Mouse (Mus musculus) hindbrain, embryonic 11.5 days (tissue): ENCODE results near the gene Dlg4. TPM values are rescaled to one million over a fixed set of nuclear protein-coding genes. Genes with fewer than 3 reads are reported as not detected.

Source experiments
- ATAC-seq: fragments of 200-750 bp; cut with Nextera tagmentation; 2 replicates; pipeline ENCODE4 v1.8.0; 2017; ENCODE audit warnings: mild to moderate bottlenecking, moderate TSS enrichment, moderate library complexity; ENCODE audit not compliant: low FRiP score
- DNase-seq: peaks from one replicate; pipeline ENCODE4 v3.0.0-alpha.2; 2015; ENCODE audit warnings: low spot score
- H3K27ac ChIP-seq: fragments of 300-500 bp; sonication (generic); 2 replicates; pipeline ENCODE4 v1.5.1; 2014; ENCODE audit warnings: mild to moderate bottlenecking, low read depth, low read length
- H3K27me3 ChIP-seq: fragments of 300-500 bp; sonication (generic); 2 replicates; pipeline ENCODE4 v1.6.1; 2014; ENCODE audit warnings: mild to moderate bottlenecking, low read length, moderate library complexity, mixed read lengths; ENCODE audit not compliant: control insufficient read depth, insufficient read depth
- H3K36me3 ChIP-seq: fragments of 300-500 bp; sonication (generic); 2 replicates; pipeline ENCODE4 v1.6.1; 2014; ENCODE audit warnings: mild to moderate bottlenecking, low read length, moderate library complexity, mixed read lengths; ENCODE audit not compliant: control insufficient read depth, insufficient read depth
- H3K4me1 ChIP-seq: fragments of 300-500 bp; sonication (generic); replicated peaks from 2 replicates; pipeline ENCODE4 v1.6.1; 2014; ENCODE audit warnings: low read length, mixed read lengths; ENCODE audit not compliant: control insufficient read depth, insufficient read depth
- H3K4me2 ChIP-seq: fragments of 300-500 bp; sonication (generic); replicated peaks from 2 replicates; pipeline ENCODE4 v1.6.1; 2014; ENCODE audit warnings: mild to moderate bottlenecking, low read depth, low read length
- H3K4me3 ChIP-seq: fragments of 300-500 bp; sonication (generic); 2 replicates; pipeline ENCODE4 v1.5.1; 2014; ENCODE audit warnings: low read depth, low read length
- H3K9ac ChIP-seq: fragments of 300-500 bp; sonication (generic); 2 replicates; pipeline ENCODE4 v1.6.1; 2014; ENCODE audit warnings: low read depth, low read length
- H3K9me3 ChIP-seq: fragments of 300-500 bp; sonication (generic); 2 replicates; pipeline ENCODE4 v1.6.1; 2016; ENCODE audit warnings: low read length; ENCODE audit not compliant: control insufficient read depth
- WGBS: fragments of 180-500 bp; shearing (Covaris S2); extraction: QIAGEN DNeasy Blood & Tissue Kit; methylation state at CpG from one replicate; pipeline ENCODE4 v1.1.7; 2014; 5-methylcytosine and 5-hydroxymethylcytosine counted together
- polyA plus RNA-seq: library from polyadenylated mRNA; unstranded; fragments of >200 nt; fragmentation: Nextera tagmentation; extraction: Ambion mirVana; gene quantifications from 2 replicates; pipeline ENCODE4 v1.2.1, GENCODE M21; 2014

The Dlg4 gene
- polyA plus RNA-seq, 1 experiment from 2014 or later, result 18.7 TPM

DNA sequence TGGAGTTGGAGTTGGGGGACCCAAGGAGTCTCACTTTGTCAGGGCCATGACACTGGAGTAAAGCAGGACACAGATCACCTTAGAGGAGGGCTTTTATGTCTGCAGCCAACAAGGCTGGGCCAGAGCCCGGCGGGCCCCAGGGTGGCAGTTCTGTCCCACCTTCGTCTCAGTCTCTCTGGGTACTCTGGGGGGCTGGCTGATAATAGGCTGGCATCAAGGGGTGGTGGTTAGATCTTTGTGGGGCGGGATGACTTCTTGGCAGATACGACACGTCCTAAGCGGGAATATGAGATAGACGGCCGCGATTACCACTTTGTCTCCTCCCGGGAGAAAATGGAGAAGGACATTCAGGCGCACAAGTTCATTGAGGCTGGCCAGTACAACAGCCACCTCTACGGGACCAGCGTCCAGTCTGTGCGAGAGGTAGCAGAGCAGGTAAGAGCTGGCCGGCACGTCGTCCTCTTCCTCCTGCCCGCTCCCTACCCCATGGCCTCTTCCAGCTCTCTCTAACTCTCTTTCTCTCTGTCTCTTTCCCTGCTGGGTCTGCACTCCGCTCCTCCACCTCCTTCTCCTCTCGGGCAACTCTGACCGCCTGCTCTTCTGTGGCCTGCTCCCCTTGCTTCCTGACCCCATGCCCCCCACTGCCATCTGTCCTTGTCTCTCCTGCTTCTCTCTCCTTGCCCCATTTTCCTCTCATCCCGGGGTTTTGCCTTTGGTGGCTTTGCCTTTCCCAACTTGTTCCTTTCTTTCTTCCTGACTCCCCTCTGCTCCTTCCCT is 25.8 kb downstream of the Dlg4 start:
- WGBS, result 91% methylated on average over 22 of the region's 23 CpGs
- ATAC-seq, result no peak
- Histone ChIP-seq H3K4me1 (no peaks in the 10 kb centered on the region), H3K4me3 (no peak overlapping the region), H3K9me3 (no peaks in the 10 kb centered on the region), H3K27me3 (no peaks in the 10 kb centered on the region), H3K4me2 (no peak overlapping the region), H3K9ac (no peak overlapping the region), H3K27ac (no peak overlapping the region), H3K36me3 (peaks cover 2% of the 10 kb centered on the region; the same call in 1 of the 2 replicates)
- no peak for DNase-seq

DNA sequence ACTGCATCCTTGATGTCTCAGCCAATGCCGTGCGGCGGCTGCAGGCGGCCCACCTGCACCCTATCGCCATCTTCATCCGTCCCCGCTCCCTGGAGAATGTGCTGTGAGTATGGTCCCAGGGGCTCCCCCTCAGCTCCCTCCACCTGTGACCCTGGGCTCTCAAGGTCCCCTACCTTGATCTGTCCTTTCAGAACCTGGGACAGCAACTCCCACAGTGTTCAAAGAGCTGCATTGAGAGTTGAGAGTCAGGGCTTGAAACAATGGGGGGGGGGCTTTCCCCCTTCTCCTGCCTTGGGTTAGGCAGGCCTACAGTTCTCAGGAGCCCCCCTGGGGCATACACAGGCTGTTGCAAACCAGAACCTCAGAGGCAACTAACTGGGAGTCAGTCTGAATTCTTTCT is 26.9 kb downstream of the Dlg4 start:
- H3K4me2 ChIP-seq, result no peak overlapping the region
- H3K9ac ChIP-seq, result no peak overlapping the region
- 81% methylated on average over 7 of the region's 7 CpGs for WGBS
- H3K4me1 ChIP-seq, result no peaks in the 10 kb centered on the region
- peaks cover 2% of the 10 kb centered on the region; the same call in 1 of the 2 replicates for H3K36me3 ChIP-seq
- no peaks in the 10 kb centered on the region for H3K9me3 ChIP-seq
- no peak for ATAC-seq
- H3K27me3 ChIP-seq, result no peaks in the 10 kb centered on the region
- no peak for DNase-seq
- no peak overlapping the region for H3K27ac ChIP-seq
- H3K4me3 ChIP-seq, result no peak overlapping the region

DNA sequence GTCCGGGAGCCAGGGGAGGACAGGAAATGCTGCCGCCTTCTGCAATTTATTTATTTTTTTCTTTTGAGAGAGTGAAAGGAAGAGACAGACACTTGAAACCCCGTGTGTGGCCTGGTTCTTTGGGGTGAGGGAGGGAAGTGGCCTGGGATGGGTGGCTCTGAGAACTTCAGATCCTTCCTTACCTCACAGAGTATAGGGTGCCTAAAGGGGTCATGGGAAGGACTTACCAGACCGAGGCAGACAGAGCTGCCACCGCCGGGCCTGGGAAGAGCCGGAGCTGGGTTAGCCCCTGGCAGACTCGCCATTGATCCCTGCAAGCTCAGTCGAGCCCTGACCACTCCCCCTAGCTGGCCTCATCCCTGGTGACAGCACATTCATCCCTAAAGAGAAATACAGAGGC is 28.7 kb downstream of the Dlg4 start:
- no peak overlapping the region for H3K4me3 ChIP-seq
- H3K36me3 ChIP-seq, result peaks cover 2% of the 10 kb centered on the region; the same call in 1 of the 2 replicates
- 0 out of 2 replicates have a peak overlapping the region, but pooled peaks have one; percentile 13 for H3K27ac ChIP-seq
- H3K4me1 ChIP-seq, result no peaks in the 10 kb centered on the region
- WGBS, result 27% methylated on average over 9 of the region's 9 CpGs
- H3K9ac ChIP-seq, result no peak overlapping the region
- no peak overlapping the region for H3K4me2 ChIP-seq
- DNase-seq (no peak), ATAC-seq (no peak)
- H3K9me3 ChIP-seq, result no peaks in the 10 kb centered on the region
- H3K27me3 ChIP-seq, result no peaks in the 10 kb centered on the region

DNA sequence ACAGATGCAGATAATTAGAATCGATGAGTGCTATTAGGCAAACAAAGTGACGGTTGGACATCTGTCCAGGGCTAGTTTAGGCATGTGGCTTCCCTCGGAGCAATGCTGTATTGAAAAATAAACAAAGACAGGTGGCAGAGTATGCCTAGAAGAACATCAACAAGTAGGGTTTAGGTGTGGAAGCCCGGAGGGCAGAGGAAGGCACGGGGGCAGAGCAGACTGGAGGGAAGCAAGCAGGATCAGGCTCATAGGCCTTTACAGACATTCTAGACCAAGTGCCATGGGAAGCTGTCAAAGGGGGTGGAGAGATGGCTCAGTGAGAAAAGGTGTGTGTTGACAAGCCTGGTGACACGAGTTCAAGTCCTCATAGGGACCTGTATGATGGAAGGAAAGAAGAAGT is 32.6 kb downstream of the Dlg4 start:
- DNase-seq (no peak), ATAC-seq (no peak)
- Histone ChIP-seq H3K9ac (no peak overlapping the region), H3K27ac (no peak overlapping the region), H3K36me3 (no peaks in the 10 kb centered on the region; the same call in 1 of the 2 replicates), H3K9me3 (no peaks in the 10 kb centered on the region), H3K4me1 (no peaks in the 10 kb centered on the region), H3K4me3 (no peak overlapping the region), H3K27me3 (no peaks in the 10 kb centered on the region), H3K4me2 (no peak overlapping the region)
- 67% methylated on average over 6 of the region's 6 CpGs for WGBS

DNA sequence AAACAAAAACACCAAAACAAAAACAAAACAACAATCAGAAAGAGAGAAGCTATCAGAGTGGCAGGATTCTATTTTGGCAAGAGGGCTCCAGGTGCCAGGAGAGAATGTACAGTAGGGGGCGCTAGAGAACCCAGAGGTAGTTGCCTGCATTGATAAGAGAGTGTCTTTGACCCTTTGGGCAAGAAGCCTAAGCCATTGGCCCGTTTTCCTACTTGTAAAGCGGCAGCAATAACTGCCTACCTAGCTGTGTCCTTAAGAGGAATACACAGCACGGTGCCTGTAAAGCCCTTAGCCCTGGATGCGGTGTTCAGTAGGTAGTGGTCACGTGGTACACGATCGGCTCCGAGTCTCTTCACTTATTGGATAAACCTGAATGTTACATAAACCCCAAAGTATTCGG is 33.1 kb downstream of the Dlg4 start:
- H3K27me3 ChIP-seq, result no peaks in the 10 kb centered on the region
- 54% methylated on average over 10 of the region's 10 CpGs for WGBS
- no peak overlapping the region for H3K4me2 ChIP-seq
- H3K27ac ChIP-seq, result no peak overlapping the region
- no peak for ATAC-seq
- no peak for DNase-seq
- H3K4me3 ChIP-seq, result no peak overlapping the region
- no peaks in the 10 kb centered on the region for H3K36me3 ChIP-seq
- no peaks in the 10 kb centered on the region for H3K4me1 ChIP-seq
- H3K9me3 ChIP-seq, result no peaks in the 10 kb centered on the region
- H3K9ac ChIP-seq, result no peak overlapping the region

DNA sequence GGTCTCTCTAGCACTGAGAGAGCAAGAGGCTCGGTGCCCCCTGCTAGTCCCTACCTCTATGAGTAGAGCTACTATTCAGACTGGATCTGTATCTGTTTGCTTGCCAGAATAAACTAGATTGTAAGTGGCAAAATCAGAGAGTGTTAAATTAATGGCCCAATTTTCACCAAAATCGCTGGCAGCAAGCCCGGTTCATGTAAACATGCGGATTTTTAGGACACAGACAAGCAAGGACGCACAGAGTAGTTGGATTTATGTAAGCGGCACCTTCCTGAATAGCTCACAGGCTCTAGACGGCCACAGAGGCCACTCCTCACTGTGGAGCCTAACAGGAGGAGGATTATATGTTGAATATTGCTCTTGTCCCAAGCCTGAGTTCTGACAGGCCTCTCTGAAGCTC is 36.4 kb downstream of the Dlg4 start:
- no peak overlapping the region for H3K4me2 ChIP-seq
- no peaks in the 10 kb centered on the region for H3K36me3 ChIP-seq
- H3K27me3 ChIP-seq, result no peaks in the 10 kb centered on the region
- H3K4me1 ChIP-seq, result 0 out of 2 replicates have a peak, but pooled peaks cover 2% of the 10 kb centered on the region
- H3K27ac ChIP-seq, result no peak overlapping the region
- ATAC-seq (no peak), DNase-seq (no peak)
- WGBS, result 84% methylated on average over 7 of the region's 7 CpGs
- no peak overlapping the region for H3K4me3 ChIP-seq
- H3K9ac ChIP-seq, result no peak overlapping the region
- no peaks in the 10 kb centered on the region for H3K9me3 ChIP-seq

DNA sequence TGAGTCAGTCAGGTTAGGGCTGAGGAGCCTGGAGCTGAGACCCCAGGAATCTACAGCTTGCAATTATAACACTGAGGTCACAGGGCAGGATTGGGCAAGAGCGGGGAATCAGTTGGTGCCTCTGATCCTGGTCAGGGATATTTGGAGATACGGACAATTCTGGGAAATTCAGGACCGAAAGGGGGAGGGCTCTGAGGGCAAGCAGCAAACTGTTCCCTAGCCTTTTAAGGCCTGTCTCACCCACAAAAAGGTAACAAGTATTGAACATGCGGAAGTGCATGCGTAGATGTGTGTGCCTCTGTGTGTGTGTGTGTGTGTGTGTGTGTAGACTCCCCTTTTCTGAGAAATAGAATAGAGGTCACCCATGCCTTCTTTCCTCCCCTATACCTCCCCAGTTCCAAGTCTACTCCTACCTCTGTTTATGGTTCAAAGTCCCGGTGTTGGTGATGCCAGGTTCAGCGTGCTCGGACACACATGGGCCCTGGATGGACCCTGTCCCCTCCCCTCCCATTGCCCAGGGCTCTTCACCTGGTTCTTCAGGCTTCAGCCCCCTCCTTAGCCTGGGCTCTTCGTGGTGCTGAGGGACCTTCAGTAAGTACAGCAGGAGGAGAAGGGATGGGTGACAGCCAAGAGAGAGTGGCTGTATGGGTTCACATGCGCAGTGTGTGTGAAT is 37.3 kb downstream of the Dlg4 start, which contains the start of gene Asgr1:
Gene Asgr1 (plus strand): TSS at position 188 of the 673 bp plus-strand sequence.
- WGBS, result 88% methylated on average over 10 of the region's 10 CpGs
- Histone ChIP-seq H3K4me3 (no peak within 1 kb of the TSS), H3K27ac (no peak within 1 kb of the TSS), H3K36me3 (no peaks in the 10 kb centered on the region), H3K4me2 (no peak within 1 kb of the TSS), H3K27me3 (no peaks in the 10 kb centered on the region), H3K4me1 (0 out of 2 replicates have a peak, but pooled peaks cover 2% of the 10 kb centered on the region), H3K9ac (no peak within 1 kb of the TSS), H3K9me3 (no peaks in the 10 kb centered on the region)
- DNase-seq (no peak), ATAC-seq (no peak)

DNA sequence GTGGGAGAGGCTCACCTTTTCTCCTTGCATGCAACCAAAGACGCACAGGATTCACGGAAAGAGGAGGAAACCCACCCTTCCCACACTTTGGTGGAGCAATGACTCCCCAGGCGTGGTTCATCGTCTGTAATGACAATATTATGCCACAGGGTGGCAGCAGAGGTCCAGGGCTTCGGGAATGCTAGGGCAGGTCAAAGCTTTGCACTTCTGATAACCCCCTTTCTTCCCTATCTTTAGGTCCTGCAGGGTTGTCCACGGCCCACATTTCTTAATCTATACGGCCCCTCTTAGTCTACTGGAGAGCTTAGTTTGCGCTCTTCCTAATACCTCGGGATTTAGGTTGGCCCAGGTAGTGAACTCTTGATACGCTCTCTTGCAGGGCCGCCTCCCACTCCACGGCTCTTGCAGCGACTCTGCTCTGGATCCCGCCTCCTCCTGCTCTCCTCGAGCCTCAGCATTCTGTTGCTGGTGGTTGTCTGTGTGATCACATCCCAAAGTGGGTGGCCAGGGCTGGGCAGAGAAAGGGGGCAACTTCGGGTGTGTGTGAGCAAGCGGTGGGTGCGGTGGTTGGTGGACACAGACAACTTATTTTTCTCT is 39.0 kb downstream of the Dlg4 start:
- H3K4me1 ChIP-seq, result 0 out of 2 replicates have a peak, but pooled peaks cover 2% of the 10 kb centered on the region
- no peaks in the 10 kb centered on the region for H3K9me3 ChIP-seq
- H3K4me2 ChIP-seq, result 0 out of 2 replicates have a peak overlapping the region, but pooled peaks have one; percentile 3
- H3K9ac ChIP-seq, result no peak overlapping the region
- H3K36me3 ChIP-seq, result no peaks in the 10 kb centered on the region
- 28% methylated on average over 18 of the region's 18 CpGs for WGBS
- no peaks in the 10 kb centered on the region for H3K27me3 ChIP-seq
- ATAC-seq, result 0 out of 2 replicates have a peak, but pooled peaks have one; percentile 40
- no peak overlapping the region for H3K4me3 ChIP-seq
- no peak overlapping the region for H3K27ac ChIP-seq
- peak; percentile 90 for DNase-seq
